Mouse (Mus musculus) G1E (cell line): Measurements from ENCODE around the gene Tescl. TPM values are rescaled to one million over a fixed set of nuclear protein-coding genes. Genes with fewer than 3 reads are reported as not detected.
A peak's percentile ranks its signal among the peaks of the same experiment; 100 is the strongest.

Source experiments
- ATAC-seq: 2 replicates; pipeline ENCODE4 v1.8.0; 2016; ENCODE audit warnings: mild to moderate bottlenecking; ENCODE audit not compliant: insufficient number of reproducible peaks, poor library complexity, low FRiP score, severe bottlenecking; ENCODE audit errors: extremely low read depth
- DNase-seq: peaks from one replicate; pipeline ENCODE4 v3.0.0; 2012; ENCODE audit warnings: low spot score
- H3K27me3 ChIP-seq: 2 replicates; pipeline ENCODE4 v1.6.1; 2012; ENCODE audit warnings: mild to moderate bottlenecking, low read length, inconsistent platforms; ENCODE audit not compliant: insufficient read depth
- H3K36me3 ChIP-seq: replicated peaks from 2 replicates; pipeline ENCODE3; 2012; ENCODE audit warnings: mild to moderate bottlenecking, inconsistent platforms
- H3K4me1 ChIP-seq: 2 replicates; pipeline ENCODE4 v1.6.1; 2012; ENCODE audit warnings: low read depth, low read length, inconsistent platforms, mixed read lengths; ENCODE audit not compliant: insufficient read depth
- H3K4me3 ChIP-seq: 2 replicates; pipeline ENCODE4 v1.5.1; 2012; ENCODE audit warnings: low read depth, mild to moderate bottlenecking, inconsistent platforms, low read length, moderate library complexity, mixed read lengths
- H3K9me3 ChIP-seq: replicated peaks from 2 replicates; pipeline ENCODE4 v1.6.1; 2012; ENCODE audit warnings: inconsistent platforms
- CTCF ChIP-seq: IDR thresholded peaks from 2 replicates; pipeline ENCODE4 v1.5.1; 2012; ENCODE audit warnings: low read depth, low read length, inconsistent platforms, mixed read lengths
- GATA1 ChIP-seq: IDR thresholded peaks from 2 replicates; pipeline ENCODE4 v1.6.1; 2012; ENCODE audit warnings: borderline replicate concordance, low read length, inconsistent platforms, mixed read lengths
- GATA2 ChIP-seq: IDR thresholded peaks from 2 replicates; pipeline ENCODE4 v1.6.1; 2012; ENCODE audit warnings: low read depth, low read length, inconsistent platforms, borderline replicate concordance
- POLR2AphosphoS5 ChIP-seq: IDR thresholded peaks from 2 replicates; pipeline ENCODE4 v1.6.1; 2012; ENCODE audit warnings: low read depth, low read length, inconsistent platforms; ENCODE audit not compliant: insufficient replicate concordance
- TAL1 ChIP-seq: conservative IDR thresholded peaks from 2 replicates; pipeline ENCODE4 v1.6.1; 2012; ENCODE audit warnings: low read depth, low read length, inconsistent platforms, mixed read lengths
- polyA plus RNA-seq: library from polyadenylated mRNA; stranded (reverse); fragments of >175 nt; gene quantifications from 2 replicates; pipeline ENCODE4 v1.2.3, GENCODE M21; 2012
- total RNA-seq, 2 experiments: library from RNA; stranded (forward) in 1 of 2; stranded (reverse) in 1 of 2; fragments of 200-1000 nt in 1 of 2; fragments of >200 nt in 1 of 2; fragmentation: Nextera tagmentation in 1 of 2; gene quantifications; 2 replicates each; pipeline ENCODE4 v1.2.3; 2014 to 2017

Gene Tescl
- total and polyA plus RNA-seq, 3 experiments = not detected

DNA sequence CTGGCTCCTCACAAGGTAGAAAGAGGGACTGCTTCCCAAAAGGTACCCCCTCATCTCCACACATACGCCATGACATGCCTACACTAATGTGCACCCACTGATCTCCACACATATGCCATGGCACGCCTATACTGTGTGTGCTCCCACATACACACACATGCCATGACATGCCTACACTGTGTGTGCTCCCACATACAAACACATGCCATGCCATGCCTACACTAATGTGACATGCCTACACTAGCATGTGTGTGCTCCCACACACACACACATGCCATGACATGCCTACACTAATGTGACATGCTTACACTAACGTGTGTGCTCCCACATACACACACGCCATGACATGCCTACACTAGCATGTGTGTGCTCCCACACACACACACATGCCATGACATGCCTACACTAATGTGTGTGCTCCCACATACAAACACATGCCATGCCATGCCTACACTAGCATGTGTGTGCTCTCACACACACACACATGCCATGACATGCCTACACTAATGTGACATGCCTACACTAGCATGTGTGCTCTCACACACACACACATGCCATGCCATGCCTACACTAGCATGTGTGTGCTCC, 43.5 kb downstream of the Tescl start:
- Histone ChIP-seq H3K4me1 (no peaks in the 10 kb centered on the region; the same call in 1 of the 2 replicates), H3K9me3 (0 out of 2 replicates have a peak, but pooled peaks cover 8% of the 10 kb centered on the region), H3K4me3 (no peak overlapping the region), H3K36me3 (peaks cover 47% of the 10 kb centered on the region), H3K27me3 (0 out of 2 replicates have a peak, but pooled peaks cover 2% of the 10 kb centered on the region)
- TF ChIP-seq POLR2AphosphoS5 = 0 out of 2 replicates have a peak, but pooled peaks have one; percentile 82
- TF ChIP-seq CTCF = no peak
- ATAC-seq = peak; percentile 22; the same call in 1 of the 2 replicates
- no peak for DNase-seq

DNA sequence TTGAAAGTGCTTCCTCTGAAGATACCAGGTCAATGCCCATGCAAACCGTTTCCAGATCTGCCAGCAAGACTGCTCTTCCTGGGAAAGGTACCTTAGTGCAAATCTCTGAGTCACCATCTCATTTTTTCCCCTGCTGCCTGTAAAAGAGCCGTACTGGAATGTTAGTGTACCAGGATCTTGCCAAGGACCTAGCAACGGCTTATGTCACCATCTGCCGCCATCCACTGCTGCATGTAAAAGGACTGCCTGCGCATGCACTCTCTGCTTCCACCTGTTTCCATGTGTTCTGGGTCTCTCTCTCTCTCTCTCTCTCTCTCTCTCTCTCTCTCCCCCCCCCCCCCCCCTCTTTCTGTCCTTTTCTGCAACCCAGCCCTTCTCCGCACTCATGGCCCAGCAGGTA, 45.2 kb downstream of the Tescl start:
- ATAC-seq (no peak), DNase-seq (no peak)
- peaks cover 32% of the 10 kb centered on the region for H3K36me3 ChIP-seq
- no peak for TF ChIP-seq POLR2AphosphoS5
- no peak for TF ChIP-seq CTCF
- TF ChIP-seq GATA1 = no peak
- no peak for TF ChIP-seq GATA2
- TF ChIP-seq TAL1 = no peak
- 0 out of 2 replicates have a peak, but pooled peaks cover 2% of the 10 kb centered on the region for H3K27me3 ChIP-seq
- H3K9me3 ChIP-seq = 0 out of 2 replicates have a peak, but pooled peaks cover 8% of the 10 kb centered on the region
- H3K4me1 ChIP-seq = no peaks in the 10 kb centered on the region; the same call in 1 of the 2 replicates
- H3K4me3 ChIP-seq = no peak overlapping the region

DNA sequence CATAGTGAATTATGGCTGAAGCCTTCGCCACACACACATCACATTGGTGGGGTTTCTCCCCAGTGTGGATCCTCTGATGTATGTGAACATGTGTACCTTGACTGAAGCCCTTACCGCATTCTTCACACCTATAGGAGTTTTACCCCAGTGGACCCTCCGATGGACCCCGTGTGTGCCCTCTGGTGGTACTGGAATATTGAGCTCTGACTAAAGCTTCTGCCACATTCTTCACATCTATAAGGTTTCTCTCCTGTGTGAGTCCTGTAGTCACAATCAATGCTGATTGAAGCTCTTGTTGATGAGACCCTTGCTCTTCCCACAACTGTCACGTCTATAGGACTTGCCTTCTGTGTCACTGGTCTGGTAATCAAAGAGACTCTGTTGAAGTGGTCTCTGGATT, 46.1 kb downstream of the Tescl start:
- H3K4me3 ChIP-seq = no peak overlapping the region
- 0 out of 2 replicates have a peak, but pooled peaks cover 2% of the 10 kb centered on the region for H3K27me3 ChIP-seq
- H3K9me3 ChIP-seq = 0 out of 2 replicates have a peak, but pooled peaks cover 8% of the 10 kb centered on the region
- no peaks in the 10 kb centered on the region; the same call in 1 of the 2 replicates for H3K4me1 ChIP-seq
- TF ChIP-seq GATA2 (no peak), CTCF (0 out of 2 replicates have a peak, but pooled peaks have one; percentile 3)
- ATAC-seq = no peak
- H3K36me3 ChIP-seq = peaks cover 26% of the 10 kb centered on the region
- no peak for DNase-seq

DNA sequence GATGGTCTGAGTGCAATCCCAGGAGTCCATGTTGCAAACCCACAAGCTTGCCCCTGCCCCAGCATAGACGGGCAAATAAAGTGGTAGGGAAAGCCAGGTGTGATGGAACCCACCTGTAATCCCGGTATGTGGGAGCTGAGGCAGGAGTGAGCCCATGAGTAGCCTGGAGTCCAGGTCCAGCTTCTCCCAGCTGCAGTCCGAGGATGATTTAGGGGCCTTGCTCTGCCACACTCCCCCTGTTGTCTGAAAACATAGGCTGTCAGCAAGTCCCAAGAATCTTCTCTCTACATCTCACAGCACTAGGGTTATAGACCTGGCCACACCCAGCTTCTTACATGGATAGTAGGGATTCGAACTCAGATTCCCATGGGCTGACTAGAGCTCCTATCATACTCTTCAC, 46.8 kb downstream of the Tescl start:
- H3K27me3 ChIP-seq = 0 out of 2 replicates have a peak, but pooled peaks cover 2% of the 10 kb centered on the region
- no peak for DNase-seq
- H3K4me1 ChIP-seq = no peaks in the 10 kb centered on the region; the same call in 1 of the 2 replicates
- TF ChIP-seq POLR2AphosphoS5 (no peak), TAL1 (no peak), GATA2 (no peak), CTCF (no peak), GATA1 (no peak)
- H3K4me3 ChIP-seq = no peak overlapping the region
- H3K36me3 ChIP-seq = peaks cover 19% of the 10 kb centered on the region
- ATAC-seq = no peak
- H3K9me3 ChIP-seq = 0 out of 2 replicates have a peak, but pooled peaks cover 8% of the 10 kb centered on the region

DNA sequence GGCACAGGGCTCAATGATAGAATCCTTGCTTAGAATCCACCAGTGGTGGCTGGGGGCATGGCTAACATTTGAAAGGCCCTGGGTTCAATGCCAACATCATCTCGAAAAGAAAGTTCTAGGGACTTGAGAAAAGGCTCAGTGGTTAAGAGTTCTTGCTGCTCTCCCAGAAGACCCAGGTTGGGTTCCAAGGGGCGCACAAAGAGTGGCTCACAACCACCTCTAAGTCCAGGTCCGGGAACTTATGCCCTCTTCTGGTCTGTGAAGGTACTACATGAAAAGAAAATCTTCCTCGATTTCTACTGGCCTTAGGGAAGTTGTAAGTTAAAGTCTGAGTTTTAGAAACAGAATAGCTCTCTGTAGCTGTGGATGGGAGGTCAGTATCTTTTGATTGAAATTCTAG, 47.6 kb downstream of the Tescl start:
- Histone ChIP-seq H3K36me3 (peaks cover 11% of the 10 kb centered on the region), H3K27me3 (0 out of 2 replicates have a peak, but pooled peaks cover 2% of the 10 kb centered on the region), H3K4me3 (no peak overlapping the region), H3K9me3 (0 out of 2 replicates have a peak, but pooled peaks cover 4% of the 10 kb centered on the region), H3K4me1 (no peaks in the 10 kb centered on the region; the same call in 1 of the 2 replicates)
- ATAC-seq = no peak
- DNase-seq = no peak
- TF ChIP-seq GATA1 (no peak), GATA2 (no peak), CTCF (no peak), POLR2AphosphoS5 (no peak), TAL1 (no peak)

Other genes starting within 250 kb of the Tescl start
- 1.0 TPM in 1 of 2 replicates, not detected in the other for gene Zfp112, start 221.6 kb downstream of the Tescl start, total RNA-seq (2014; fragmentation: Nextera tagmentation)
- 0.22 and 0.46 TPM in 2 replicates for gene Zfp112, start 221.6 kb downstream of the Tescl start, total RNA-seq (2017)
- 0.05 and 0.11 TPM in 2 replicates for gene Zfp112, start 221.6 kb downstream of the Tescl start, polyA plus RNA-seq
- gene Zfp235, start 199.8 kb downstream of the Tescl start, total RNA-seq (2014; fragmentation: Nextera tagmentation) = 12.7 and 16.6 TPM in 2 replicates
- gene Zfp235, start 199.8 kb downstream of the Tescl start, total RNA-seq (2017) = 6.6 and 7.9 TPM in 2 replicates
- 0.99 and 1.5 TPM in 2 replicates for gene Zfp235, start 199.8 kb downstream of the Tescl start, polyA plus RNA-seq
- gene Zfp114, start 158.9 kb downstream of the Tescl start, total RNA-seq (2014; fragmentation: Nextera tagmentation) = not detected in 2 replicates
- 0.05 TPM in 1 of 2 replicates, not detected in the other for gene Zfp114, start 158.9 kb downstream of the Tescl start, total RNA-seq (2017)
- not detected in 2 replicates for gene Zfp114, start 158.9 kb downstream of the Tescl start, polyA plus RNA-seq
- gene Zfp111, start 122.5 kb downstream of the Tescl start, total RNA-seq (2014; fragmentation: Nextera tagmentation) = 0.63 and 1.4 TPM in 2 replicates
- gene Zfp111, start 122.5 kb downstream of the Tescl start, total RNA-seq (2017) = 0.46 and 0.82 TPM in 2 replicates
- 0.24 and 0.32 TPM in 2 replicates for gene Zfp111, start 122.5 kb downstream of the Tescl start, polyA plus RNA-seq
- 1.7 and 3.1 TPM in 2 replicates for gene Zfp109, start 96.4 kb downstream of the Tescl start, total RNA-seq (2014; fragmentation: Nextera tagmentation)
- gene Zfp109, start 96.4 kb downstream of the Tescl start, total RNA-seq (2017) = 0.81 and 1.3 TPM in 2 replicates
- gene Zfp109, start 96.4 kb downstream of the Tescl start, polyA plus RNA-seq = 0.24 and 0.25 TPM in 2 replicates
- gene Zfp108, start 79.1 kb downstream of the Tescl start, total RNA-seq (2014; fragmentation: Nextera tagmentation) = 0.30 TPM in 1 of 2 replicates, not detected in the other
- 0.17 and 0.22 TPM in 2 replicates for gene Zfp108, start 79.1 kb downstream of the Tescl start, total RNA-seq (2017)
- gene Zfp108, start 79.1 kb downstream of the Tescl start, polyA plus RNA-seq = not detected in 2 replicates
- 1.9 and 2.4 TPM in 2 replicates for gene Zfp93, start 63.5 kb downstream of the Tescl start, total RNA-seq (2014; fragmentation: Nextera tagmentation)
- gene Zfp93, start 63.5 kb downstream of the Tescl start, total RNA-seq (2017) = 2.3 and 2.4 TPM in 2 replicates
- 0.36 and 0.79 TPM in 2 replicates for gene Zfp93, start 63.5 kb downstream of the Tescl start, polyA plus RNA-seq
- 14.7 and 19.0 TPM in 2 replicates for gene Zfp61, start 32.7 kb downstream of the Tescl start, total RNA-seq (2014; fragmentation: Nextera tagmentation)
- gene Zfp61, start 32.7 kb downstream of the Tescl start, total RNA-seq (2017) = 21.5 and 23.2 TPM in 2 replicates
- 3.9 and 5.0 TPM in 2 replicates for gene Zfp61, start 32.7 kb downstream of the Tescl start, polyA plus RNA-seq
- 8.9 and 12.5 TPM in 2 replicates for gene Zfp94, start 17.3 kb downstream of the Tescl start, total RNA-seq (2014; fragmentation: Nextera tagmentation)
- gene Zfp94, start 17.3 kb downstream of the Tescl start, total RNA-seq (2017) = 5.4 and 6.0 TPM in 2 replicates
- gene Zfp94, start 17.3 kb downstream of the Tescl start, polyA plus RNA-seq = 3.1 and 3.5 TPM in 2 replicates
- gene Lypd5, start 15.3 kb upstream of the Tescl start, total RNA-seq (2014; fragmentation: Nextera tagmentation) = not detected in 2 replicates
- gene Lypd5, start 15.3 kb upstream of the Tescl start, total RNA-seq (2017) = not detected in 2 replicates
- not detected in 2 replicates for gene Lypd5, start 15.3 kb upstream of the Tescl start, polyA plus RNA-seq
- 14.0 and 40.3 TPM in 2 replicates for gene Kcnn4, start 36.3 kb upstream of the Tescl start, total RNA-seq (2014; fragmentation: Nextera tagmentation)
- 20.4 and 22.9 TPM in 2 replicates for gene Kcnn4, start 36.3 kb upstream of the Tescl start, total RNA-seq (2017)
- 66.2 and 70.4 TPM in 2 replicates for gene Kcnn4, start 36.3 kb upstream of the Tescl start, polyA plus RNA-seq
- gene Smg9, start 65.7 kb upstream of the Tescl start, total RNA-seq (2014; fragmentation: Nextera tagmentation) = 21.7 and 77.3 TPM in 2 replicates
- 16.1 and 19.1 TPM in 2 replicates for gene Smg9, start 65.7 kb upstream of the Tescl start, total RNA-seq (2017)
- 61.5 and 67.4 TPM in 2 replicates for gene Smg9, start 65.7 kb upstream of the Tescl start, polyA plus RNA-seq
- gene Irgc1, start 118.4 kb upstream of the Tescl start, total RNA-seq (2014; fragmentation: Nextera tagmentation) = 2.0 TPM in 1 of 2 replicates, not detected in the other
- 0.33 TPM in 1 of 2 replicates, not detected in the other for gene Irgc1, start 118.4 kb upstream of the Tescl start, total RNA-seq (2017)
- gene Irgc1, start 118.4 kb upstream of the Tescl start, polyA plus RNA-seq = 0.06 and 0.09 TPM in 2 replicates
- not detected in 2 replicates for gene Plaur, start 128.5 kb upstream of the Tescl start, total RNA-seq (2014; fragmentation: Nextera tagmentation)
- gene Plaur, start 128.5 kb upstream of the Tescl start, total RNA-seq (2017) = 0.11 and 0.17 TPM in 2 replicates
- gene Plaur, start 128.5 kb upstream of the Tescl start, polyA plus RNA-seq = 0.11 and 0.17 TPM in 2 replicates
- not detected in 2 replicates for gene Cadm4, start 148.1 kb upstream of the Tescl start, total RNA-seq (2014; fragmentation: Nextera tagmentation)
- gene Cadm4, start 148.1 kb upstream of the Tescl start, total RNA-seq (2017) = 0.06 TPM in 1 of 2 replicates, not detected in the other
- gene Cadm4, start 148.1 kb upstream of the Tescl start, polyA plus RNA-seq = 0.02 and 0.16 TPM in 2 replicates
- 1.7 and 2.6 TPM in 2 replicates for gene Zfp428, start 173.1 kb upstream of the Tescl start, total RNA-seq (2014; fragmentation: Nextera tagmentation)
- 3.8 and 4.4 TPM in 2 replicates for gene Zfp428, start 173.1 kb upstream of the Tescl start, total RNA-seq (2017)
- 39.9 and 53.3 TPM in 2 replicates for gene Zfp428, start 173.1 kb upstream of the Tescl start, polyA plus RNA-seq
- not detected in 2 replicates for gene AC161166.1, start 178.5 kb upstream of the Tescl start, total RNA-seq (2014; fragmentation: Nextera tagmentation)
- gene AC161166.1, start 178.5 kb upstream of the Tescl start, total RNA-seq (2017) = 0.22 TPM in 1 of 2 replicates, not detected in the other
- not detected in 2 replicates for gene AC161166.1, start 178.5 kb upstream of the Tescl start, polyA plus RNA-seq
- 5.5 and 6.2 TPM in 2 replicates for gene Irgq, start 196.8 kb upstream of the Tescl start, total RNA-seq (2014; fragmentation: Nextera tagmentation)
- gene Irgq, start 196.8 kb upstream of the Tescl start, total RNA-seq (2017) = 4.0 and 4.6 TPM in 2 replicates
- 3.6 and 3.9 TPM in 2 replicates for gene Irgq, start 196.8 kb upstream of the Tescl start, polyA plus RNA-seq
- not detected in 2 replicates for gene Pinlyp, start 212.2 kb upstream of the Tescl start, total RNA-seq (2014; fragmentation: Nextera tagmentation)
- gene Pinlyp, start 212.2 kb upstream of the Tescl start, total RNA-seq (2017) = not detected in 2 replicates
- not detected in 2 replicates for gene Pinlyp, start 212.2 kb upstream of the Tescl start, polyA plus RNA-seq
- 52.7 and 69.8 TPM in 2 replicates for gene Xrcc1, start 212.4 kb upstream of the Tescl start, total RNA-seq (2014; fragmentation: Nextera tagmentation)
- 79.2 and 85.9 TPM in 2 replicates for gene Xrcc1, start 212.4 kb upstream of the Tescl start, total RNA-seq (2017)
- gene Xrcc1, start 212.4 kb upstream of the Tescl start, polyA plus RNA-seq = 211 and 326 TPM in 2 replicates